Mouse (Mus musculus) cerebellum, postnatal 4 days (tissue): Measurements from ENCODE around the gene Cep162.
A peak's percentile ranks its signal among the peaks of the same experiment; 100 is the strongest.

Experiments
- DNase-seq, 2 experiments: peaks; one replicate each; pipeline ENCODE4 v3.0.0; 2022; ENCODE audit warnings: low spot score in 2 of 2, mixed read lengths in 1 of 2

Gene Cep162

GRCm38 (mm10) chr9:87254903-87255695 lies at the start of gene Cep162:
Cep162 (minus strand) TSS chr9:87255536.
- peak; percentile 63 to 87 for DNase-seq

GRCm38 (mm10) chr9:87303196-87303595 lies 47.9 kb upstream of the Cep162 start:
- DNase-seq = no peak

GRCm38 (mm10) chr9:87298900-87299299 lies 43.6 kb upstream of the Cep162 start:
- DNase-seq = peak in 1 of 2 experiments; percentile 58

GRCm38 (mm10) chr9:87297522-87297921 lies 42.2 kb upstream of the Cep162 start:
- DNase-seq = no peak

- DNase-seq = no peak
Observed at GRCm38 (mm10) chr9:87255696-87256030, 327 bp upstream of the Cep162 start.

- no peak for DNase-seq
Observed at GRCm38 (mm10) chr9:87248118-87248517, 7.2 kb downstream of the Cep162 start.

GRCm38 (mm10) chr9:87247678-87248077 lies 7.7 kb downstream of the Cep162 start:
- no peak for DNase-seq

GRCm38 (mm10) chr9:87213204-87213603 lies 42.1 kb downstream of the Cep162 start:
- no peak for DNase-seq

- no peak for DNase-seq
Observed at GRCm38 (mm10) chr9:87210830-87211339, 44.5 kb downstream of the Cep162 start.

GRCm38 (mm10) chr9:87202431-87202830 lies 52.9 kb downstream of the Cep162 start:
- DNase-seq = no peak

- no peak for DNase-seq
Observed at GRCm38 (mm10) chr9:87200919-87201318, 54.4 kb downstream of the Cep162 start.

GRCm38 (mm10) chr9:87200426-87200825 lies 54.9 kb downstream of the Cep162 start:
- no peak for DNase-seq

- no peak for DNase-seq
Observed at GRCm38 (mm10) chr9:87198036-87198435, 57.3 kb downstream of the Cep162 start.

- DNase-seq = no peak
Observed at GRCm38 (mm10) chr9:87197277-87197676, 58.1 kb downstream of the Cep162 start.

GRCm38 (mm10) chr9:87193721-87194120 lies 61.6 kb downstream of the Cep162 start:
- no peak for DNase-seq

GRCm38 (mm10) chr9:87187336-87187735 lies 68.0 kb downstream of the Cep162 start:
- DNase-seq = no peak

GRCm38 (mm10) chr9:87182231-87182630 lies 73.1 kb downstream of the Cep162 start:
- no peak for DNase-seq

GRCm38 (mm10) chr9:87178534-87178933 lies 76.8 kb downstream of the Cep162 start:
- DNase-seq = no peak

GRCm38 (mm10) chr9:87171517-87171916 lies 83.8 kb downstream of the Cep162 start:
- DNase-seq = no peak

GRCm38 (mm10) chr9:87170891-87171290 lies 84.4 kb downstream of the Cep162 start:
- DNase-seq = no peak

GRCm38 (mm10) chr9:87169144-87169543 lies 86.2 kb downstream of the Cep162 start:
- DNase-seq = no peak

- DNase-seq = no peak
Observed at GRCm38 (mm10) chr9:87168051-87168450, 87.3 kb downstream of the Cep162 start.

GRCm38 (mm10) chr9:87167001-87167830 lies 88.1 kb downstream of the Cep162 start:
- DNase-seq = no peak
